Mouse (Mus musculus) intestine, postnatal 0 days (tissue): Measurements from ENCODE around the gene Vil1. TPM values are rescaled to one million over a fixed set of nuclear protein-coding genes. Genes with fewer than 3 reads are reported as not detected.

Experiments used
- ATAC-seq: fragments of 200-750 bp; cut with Nextera tagmentation; 2 replicates; pipeline ENCODE4 v1.8.0; 2017; ENCODE audit warnings: mild to moderate bottlenecking, moderate TSS enrichment, moderate library complexity
- H3K27ac ChIP-seq: fragments of 300-500 bp; sonication (generic); 2 replicates; pipeline ENCODE4 v1.5.1; 2014; ENCODE audit warnings: mild to moderate bottlenecking, low read depth, low read length, moderate library complexity
- H3K27me3 ChIP-seq: fragments of 300-500 bp; sonication (generic); replicated peaks from 2 replicates; pipeline ENCODE4 v1.6.1; 2014; ENCODE audit warnings: low read length, mixed read lengths; ENCODE audit not compliant: control insufficient read depth, insufficient read depth
- H3K36me3 ChIP-seq: fragments of 300-500 bp; sonication (generic); 2 replicates; pipeline ENCODE4 v1.6.1; 2014; ENCODE audit warnings: mild to moderate bottlenecking, moderate library complexity; ENCODE audit not compliant: control insufficient read depth, insufficient read depth
- H3K4me1 ChIP-seq: fragments of 300-500 bp; sonication (generic); replicated peaks from 2 replicates; pipeline ENCODE4 v1.6.1; 2014; ENCODE audit warnings: antibody characterized with exemption, low read length, mixed read lengths; ENCODE audit not compliant: control insufficient read depth, insufficient read depth
- H3K4me2 ChIP-seq: fragments of 300-500 bp; sonication (generic); replicated peaks from 2 replicates; pipeline ENCODE4 v1.6.1; 2014; ENCODE audit warnings: low read depth, mild to moderate bottlenecking, moderate library complexity
- H3K4me3 ChIP-seq: fragments of 300-500 bp; sonication (generic); 2 replicates; pipeline ENCODE4 v1.5.1; 2014; ENCODE audit warnings: low read depth, low read length
- H3K9ac ChIP-seq: fragments of 300-500 bp; sonication (generic); 2 replicates; pipeline ENCODE4 v1.6.1; 2014; ENCODE audit warnings: mild to moderate bottlenecking, low read depth, low read length
- H3K9me3 ChIP-seq: fragments of 300-500 bp; sonication (generic); 2 replicates; pipeline ENCODE4 v1.6.1; 2016; ENCODE audit warnings: mixed run types; ENCODE audit not compliant: control insufficient read depth
- CTCF ChIP-seq: sonication (generic); IDR thresholded peaks from 2 replicates; pipeline ENCODE4 v1.5.1; 2016; ENCODE audit warnings: low read depth, mild to moderate bottlenecking, control low read depth, antibody characterized with exemption, moderate library complexity
- WGBS: fragments of 180-500 bp; shearing (Covaris S2); extraction: QIAGEN DNeasy Blood & Tissue Kit; methylation state at CpG from one replicate; pipeline ENCODE4 v1.1.7; 2014; 5-methylcytosine and 5-hydroxymethylcytosine counted together
- polyA plus RNA-seq: library from polyadenylated mRNA; unstranded; fragments of >200 nt; fragmentation: Nextera tagmentation; extraction: Ambion mirVana; gene quantifications from 2 replicates; pipeline ENCODE4 v1.2.1, GENCODE M21; 2015

Vil1 gene
- polyA plus RNA-seq, 1 experiment from 2014 or later, result 217 TPM

GRCm38 (mm10) chr1:74385531-74385930 is 23.6 kb upstream of the Vil1 start:
- Histone ChIP-seq H3K4me3 (no peak overlapping the region), H3K9ac (no peak overlapping the region), H3K4me1 (peaks cover 5% of the 10 kb centered on the region; the same call in 1 of the 2 replicates), H3K27me3 (no peaks in the 10 kb centered on the region), H3K27ac (no peak overlapping the region), H3K4me2 (no peak overlapping the region), H3K36me3 (no peaks in the 10 kb centered on the region; the same call in 1 of the 2 replicates), H3K9me3 (no peaks in the 10 kb centered on the region)
- 89% methylated on average over 8 of the region's 8 CpGs for WGBS
- ATAC-seq, result no peak
- no peak for TF ChIP-seq CTCF

GRCm38 (mm10) chr1:74386363-74386713 is 22.8 kb upstream of the Vil1 start:
- Histone ChIP-seq H3K27me3 (no peaks in the 10 kb centered on the region), H3K36me3 (no peaks in the 10 kb centered on the region; the same call in 1 of the 2 replicates), H3K9ac (peak overlapping the region; percentile 61; the same call in 1 of the 2 replicates), H3K4me3 (peak overlapping the region; percentile 45), H3K9me3 (no peaks in the 10 kb centered on the region), H3K4me1 (peaks cover 5% of the 10 kb centered on the region; the same call in 1 of the 2 replicates), H3K4me2 (peak overlapping the region; percentile 65), H3K27ac (peak overlapping the region; percentile 98)
- 45% methylated on average over 8 of the region's 10 CpGs for WGBS
- TF ChIP-seq CTCF, result no peak
- ATAC-seq, result no peak

GRCm38 (mm10) chr1:74386714-74387385 is 22.3 kb upstream of the Vil1 start:
- Histone ChIP-seq H3K4me3 (peak overlapping the region; percentile 45), H3K4me2 (peak overlapping the region; percentile 65), H3K27me3 (no peaks in the 10 kb centered on the region), H3K9ac (peak overlapping the region; percentile 61), H3K36me3 (no peaks in the 10 kb centered on the region; the same call in 1 of the 2 replicates), H3K9me3 (no peaks in the 10 kb centered on the region), H3K4me1 (peaks cover 5% of the 10 kb centered on the region; the same call in 1 of the 2 replicates), H3K27ac (peak overlapping the region; percentile 98)
- peak; percentile 78 for TF ChIP-seq CTCF
- WGBS, result 0% methylated on average over 26 of the region's 26 CpGs
- ATAC-seq, result peak; percentile 75

- H3K9ac ChIP-seq, result no peak overlapping the region; the same call in 1 of the 2 replicates
- ATAC-seq, result no peak
- H3K9me3 ChIP-seq, result no peaks in the 10 kb centered on the region
- H3K4me1 ChIP-seq, result peaks cover 5% of the 10 kb centered on the region
- H3K4me3 ChIP-seq, result peak overlapping the region; percentile 45
- no peaks in the 10 kb centered on the region; the same call in 1 of the 2 replicates for H3K36me3 ChIP-seq
- TF ChIP-seq CTCF, result no peak
- no peaks in the 10 kb centered on the region for H3K27me3 ChIP-seq
- WGBS, result 57% methylated on average over 15 of the region's 15 CpGs
- H3K27ac ChIP-seq, result peak overlapping the region; percentile 98
- H3K4me2 ChIP-seq, result peak overlapping the region; percentile 65
Measured at GRCm38 (mm10) chr1:74387386-74387988, 21.7 kb upstream of the Vil1 start.

- TF ChIP-seq CTCF, result no peak
- Histone ChIP-seq H3K4me2 (no peak overlapping the region), H3K27me3 (no peaks in the 10 kb centered on the region), H3K4me3 (no peak overlapping the region), H3K9me3 (no peaks in the 10 kb centered on the region), H3K36me3 (peaks cover under 1% of the 10 kb centered on the region; the same call in 1 of the 2 replicates), H3K27ac (no peak overlapping the region), H3K9ac (no peak overlapping the region), H3K4me1 (peaks cover 5% of the 10 kb centered on the region)
- WGBS, result 79% methylated on average over 7 of the region's 7 CpGs
- ATAC-seq, result no peak
Measured at GRCm38 (mm10) chr1:74388398-74388920, 20.7 kb upstream of the Vil1 start.

- Histone ChIP-seq H3K9ac (0 out of 2 replicates have a peak overlapping the region, but pooled peaks have one; percentile 24), H3K4me2 (peak overlapping the region; percentile 96), H3K36me3 (peaks cover 15% of the 10 kb centered on the region), H3K9me3 (no peaks in the 10 kb centered on the region), H3K4me3 (peak overlapping the region; percentile 23), H3K27ac (peak overlapping the region; percentile 46), H3K4me1 (peaks cover 5% of the 10 kb centered on the region), H3K27me3 (no peaks in the 10 kb centered on the region)
- no peak for TF ChIP-seq CTCF
- ATAC-seq, result no peak
- WGBS, result 5% methylated on average over 29 of the region's 29 CpGs
Measured at GRCm38 (mm10) chr1:74389831-74390286, 19.3 kb upstream of the Vil1 start.
